8 mouse cellular contexts compared by ENCODE assay signal in genomic region chr15:82127426-82128374, GRCm38 (mm10). TPM values are rescaled to one million over a fixed set of nuclear protein-coding genes. Genes with fewer than 3 reads are reported as not detected.
DNase-seq lines count a peak whose midpoint lies in the region; ATAC-seq and TF ChIP-seq lines count a peak whose summit lies in the region.

Gene Ccdc134 (plus strand): TSS chr15:82127922.

- H3K4me1 ChIP-seq in forebrain, embryonic 15.5 days: peaks cover 17% of the 10 kb centered on the region
- H3K4me1 ChIP-seq in lung, adult 2 months (ENCODE audit: control insufficient read depth, insufficient read depth, low read length): peaks cover 5% of the 10 kb centered on the region; the same call in 1 of the 2 replicates

- H3K4me2 ChIP-seq in forebrain, embryonic 15.5 days (replicated peaks): peak within 1 kb of the TSS; percentile 81

- H3K36me3 ChIP-seq in forebrain, embryonic 15.5 days: no peaks in the 10 kb centered on the region

- no peaks in the 10 kb centered on the region for H3K9me3 ChIP-seq in forebrain, embryonic 15.5 days

- TF ChIP-seq CTCF in lung, adult 2 months (IDR thresholded peaks at IDR 0.05; ENCODE audit: insufficient read depth, low read length): no peak

- peak; percentile 99 for ATAC-seq in forebrain, embryonic 15.5 days (replicated peaks)
- ATAC-seq in neutrophil, adult 5-6 weeks (ENCODE audit: extremely low read depth, insufficient number of reproducible peaks, low FRiP score, poor library complexity, severe bottlenecking): peak; percentile 87

- H3K27ac ChIP-seq in forebrain, embryonic 15.5 days (replicated peaks): peak within 1 kb of the TSS; percentile 66

- intact Hi-C loops in heart, postnatal 25 days (cut with DNase I): loop anchor here (1.0 to 5.0 kb wide), 2 partner anchors 16 to 75 kb away; no protein-coding TSS in a partner anchor

- peak; percentile 63; the same call in 1 of the 2 replicates for TF ChIP-seq POLR2A in lung, adult 2 months (IDR thresholded peaks at IDR 0.05; ENCODE audit: borderline replicate concordance, extremely low read depth, low read depth, low read length)

- DNase-seq in ES-CJ7 (ENCODE audit: low read depth, low spot score): peak; percentile 93
- peak; percentile 93 for DNase-seq in cerebellum, adult 11 months
- peak; percentile 95 for DNase-seq in heart, postnatal 25 days (ENCODE audit: low spot score)
- peak; percentile 92 to 98 for DNase-seq in layer of hippocampus, adult 18-20 months (ENCODE audit: low spot score in 2 of 2)
- DNase-seq in lung, adult 2 months: peak; percentile 96
- peak; percentile 92 to 93 for DNase-seq in thymus, adult 18-20 months

- under 1% methylated on average over 72 of the region's 74 CpGs for WGBS in forebrain, embryonic 15.5 days
- WGBS in lung, adult 2 months: under 1% methylated on average over 74 of the region's 74 CpGs

- no peaks in the 10 kb centered on the region for H3K27me3 ChIP-seq in forebrain, embryonic 15.5 days

- peak within 1 kb of the TSS; percentile 60 for H3K9ac ChIP-seq in forebrain, embryonic 15.5 days (replicated peaks)

- peak within 1 kb of the TSS; percentile 67 for H3K4me3 ChIP-seq in forebrain, embryonic 15.5 days
- H3K4me3 ChIP-seq in lung, adult 2 months (replicated peaks; ENCODE audit: extremely low read depth, low read depth, low read length): peak within 1 kb of the TSS; percentile 92

RNA-seq across cellular contexts. Expression of gene Ccdc134, which starts in this region (rescaled TPM):
- polyA plus RNA-seq in forebrain, embryonic 15.5 days (2015; fragmentation: Nextera tagmentation; extraction: Ambion mirVana): 17.7 and 18.4 TPM in 2 replicates
- 1 to 10 TPM; 4.4 to 6.4 TPM for total RNA-seq in heart, postnatal 25 days (2021)
- total RNA-seq in layer of hippocampus, adult 18-20 months (2021): 10 to 100 TPM; 12.4 to 12.9 TPM
- 7.9 and 10.9 TPM in 2 replicates for polyA plus RNA-seq in lung, adult 2 months (2012; rRNA removed)
- 35.9 and 37.9 TPM in 2 replicates for total RNA-seq in neutrophil, adult 5-6 weeks (2017)

Comparison
In these comparisons a context has a peak if more than half of its experiments do, and no peak if none do; other contexts are left out.
1. Peak in every context shown above with its lines: DNase-seq, ATAC-seq, H3K4me3 ChIP-seq and H3K27ac ChIP-seq.